Mouse (Mus musculus): ENCODE measurements around the gene 1700011L22Rik.

1700011L22Rik gene

GRCm38 (mm10) chr8:79162533-79163308 is 85.6 kb downstream of the 1700011L22Rik start:
- DNase-seq: peak; percentile 90

- DNase-seq: no peak
Measured at GRCm38 (mm10) chr8:79161172-79161778, 87.1 kb downstream of the 1700011L22Rik start.

Data from kidney, postnatal 10 days (tissue).